Mouse (Mus musculus) heart, postnatal 25 days (tissue): ENCODE results near the gene Gm15155. TPM values are rescaled to one million over a fixed set of nuclear protein-coding genes. Genes with fewer than 3 reads are reported as not detected.
"Not testable (repeated sequence)": the region's sequence is repeated elsewhere in the genome, so short reads cannot be mapped to it uniquely, and the experiment has no call there.

ENCODE experiments used
- DNase-seq: peaks from one replicate; pipeline ENCODE4 v3.0.0; 2022; ENCODE audit warnings: low spot score
- intact Hi-C: fragments of 180-260 bp; cut with DNase I; formaldehyde crosslinking; loops from one replicate; pipeline ENCODE4 v1.15.1; 2025
- total RNA-seq, 2 experiments: library from RNA; stranded (reverse); gene quantifications; 2 replicates each; pipeline ENCODE4 v1.2.3; 2021

The Gm15155 gene
- total RNA-seq, 2 experiments from 2014 or later: not detected

GRCm38 (mm10) chrX:155901742-155902141 is 277.2 kb downstream of the Gm15155 start:
- intact Hi-C loops: no loop called here
- DNase-seq: no peak

GRCm38 (mm10) chrX:155903108-155903507 is 278.6 kb downstream of the Gm15155 start:
- intact Hi-C loops: no loop called here
- DNase-seq: no peak

GRCm38 (mm10) chrX:156009756-156010155 is 385.2 kb downstream of the Gm15155 start:
- intact Hi-C loops: no loop called here

GRCm38 (mm10) chrX:156155776-156156175 is 531.2 kb downstream of the Gm15155 start:
- no peak for DNase-seq
- intact Hi-C loops: no loop called here

More at GRCm38 (mm10) chrX:156009756-156010155, 385.2 kb downstream of the Gm15155 start:
- no peak for DNase-seq

GRCm38 (mm10) chrX:156171587-156171986 is 547.0 kb downstream of the Gm15155 start:
- intact Hi-C loops: no loop called here
- no peak for DNase-seq

GRCm38 (mm10) chrX:156303806-156304205 is 679.3 kb downstream of the Gm15155 start:
- intact Hi-C loops, DNase-seq: not testable (repeated sequence)

Other genes starting within 250 kb of the Gm15155 start
- under 1 TPM in 1 of 2 experiments, not detected in 1; 0.22 TPM for gene Ptchd1, start 927 bp upstream of the Gm15155 start, total RNA-seq